Mouse (Mus musculus) central nervous system, embryonic 14 days (tissue): ENCODE results near the gene Caskin1. TPM values are rescaled to one million over a fixed set of nuclear protein-coding genes. Genes with fewer than 3 reads are reported as not detected.

Experiments
- polyA plus RNA-seq: library from polyadenylated mRNA; depleted of rRNA; stranded (reverse); fragments of >200 nt; gene quantifications from 2 replicates; pipeline ENCODE4 v1.2.3, GENCODE M21; 2012; rRNA removed

Caskin1 gene
- 93.1 and 111 TPM in 2 replicates for polyA plus RNA-seq

DNA sequence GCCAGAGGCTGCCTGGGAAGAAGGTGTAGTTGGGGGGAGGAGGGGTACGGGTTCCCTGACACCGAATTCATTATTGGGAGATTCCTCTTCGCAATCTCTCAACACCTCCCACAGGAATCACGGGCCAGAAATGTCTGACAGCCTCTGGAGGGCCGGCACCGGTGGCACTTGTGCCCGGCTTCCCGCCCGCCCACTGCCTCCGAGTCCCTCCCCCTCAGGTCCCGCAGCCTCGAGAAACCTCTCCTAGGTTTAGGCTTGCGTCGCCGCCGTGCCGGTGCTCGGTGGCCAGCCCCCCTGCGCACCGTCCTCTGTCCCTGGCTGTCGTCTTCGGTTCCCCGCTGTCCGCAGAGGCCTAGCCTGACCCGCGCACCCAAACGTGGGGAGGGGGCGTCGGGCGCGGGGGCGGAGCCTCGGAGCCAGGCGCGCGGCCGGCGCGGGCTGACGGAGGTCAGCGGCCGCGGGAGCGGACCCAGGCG lies at the start of gene Caskin1:
Gene Caskin1 (plus strand): TSS at position 416 of the 476 bp plus-strand sequence.

DNA sequence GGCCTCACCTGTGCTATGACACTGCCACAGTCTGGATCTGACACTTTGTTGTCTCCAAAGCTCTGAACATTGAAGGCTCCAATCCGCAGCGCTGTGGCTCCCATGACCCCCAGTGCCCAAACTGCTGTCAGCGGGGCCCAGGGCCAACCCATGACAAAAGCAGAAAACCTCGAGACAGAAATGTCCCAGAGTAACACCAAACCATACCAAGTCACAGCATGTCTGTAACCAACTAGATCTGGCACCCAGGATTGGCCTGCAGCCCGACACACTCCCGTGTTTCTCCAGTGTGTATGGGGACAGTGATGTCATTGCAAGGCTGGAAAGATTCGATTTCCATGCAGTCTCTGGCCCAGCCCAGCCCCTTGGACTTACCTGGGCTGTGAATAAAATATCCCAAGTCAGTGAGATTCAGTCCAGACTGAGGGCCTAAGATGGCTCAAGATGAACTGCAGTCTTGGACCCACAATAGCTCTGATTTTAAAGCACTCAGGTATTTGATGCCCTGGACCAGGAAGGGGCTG lies 45.7 kb upstream of the Caskin1 start, which contains the start of gene Dnase1l2:
Gene Dnase1l2 (minus strand): TSS at position 474 of the 524 bp plus-strand sequence.

DNA sequence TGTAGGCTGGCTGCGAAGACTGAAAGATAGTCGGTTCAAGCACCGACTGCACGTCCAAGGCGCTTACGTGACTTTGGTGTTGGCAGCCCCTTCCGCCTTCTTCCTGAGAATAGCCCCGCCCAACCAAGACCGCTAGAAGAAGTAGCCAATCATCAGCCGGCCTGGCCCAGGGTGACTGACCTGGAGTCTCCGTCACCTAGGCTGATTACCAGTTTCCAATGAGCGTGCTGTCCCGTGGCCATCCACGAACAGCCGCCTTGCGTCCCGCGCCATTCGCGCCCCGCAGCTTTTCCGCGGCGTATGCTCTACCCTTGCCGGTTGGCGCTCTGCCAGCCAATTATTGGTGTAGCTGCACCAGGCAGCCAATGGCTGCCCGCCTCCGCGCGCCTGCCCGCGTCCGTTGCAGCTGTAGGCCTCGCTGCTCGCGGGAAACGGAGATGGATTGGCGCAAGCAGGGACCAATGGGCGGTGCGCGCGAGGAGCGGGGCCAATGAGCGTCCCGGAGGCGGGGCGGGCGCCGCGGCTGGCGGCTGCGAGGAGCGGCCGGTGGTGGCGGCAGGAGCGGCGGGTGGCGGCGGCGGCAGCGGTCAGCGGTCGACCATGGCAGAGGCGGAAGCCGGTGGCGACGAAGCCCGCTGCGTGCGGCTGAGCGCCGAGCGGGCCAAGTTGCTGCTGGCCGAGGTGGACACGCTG lies 18.3 kb upstream of the Caskin1 start, which contains the start of the genes E4f1 and Pgp:
Gene E4f1 (minus strand): TSS at position 404 of the 693 bp plus-strand sequence.
Gene Pgp (plus strand): TSS at position 483 of the 693 bp plus-strand sequence.

DNA sequence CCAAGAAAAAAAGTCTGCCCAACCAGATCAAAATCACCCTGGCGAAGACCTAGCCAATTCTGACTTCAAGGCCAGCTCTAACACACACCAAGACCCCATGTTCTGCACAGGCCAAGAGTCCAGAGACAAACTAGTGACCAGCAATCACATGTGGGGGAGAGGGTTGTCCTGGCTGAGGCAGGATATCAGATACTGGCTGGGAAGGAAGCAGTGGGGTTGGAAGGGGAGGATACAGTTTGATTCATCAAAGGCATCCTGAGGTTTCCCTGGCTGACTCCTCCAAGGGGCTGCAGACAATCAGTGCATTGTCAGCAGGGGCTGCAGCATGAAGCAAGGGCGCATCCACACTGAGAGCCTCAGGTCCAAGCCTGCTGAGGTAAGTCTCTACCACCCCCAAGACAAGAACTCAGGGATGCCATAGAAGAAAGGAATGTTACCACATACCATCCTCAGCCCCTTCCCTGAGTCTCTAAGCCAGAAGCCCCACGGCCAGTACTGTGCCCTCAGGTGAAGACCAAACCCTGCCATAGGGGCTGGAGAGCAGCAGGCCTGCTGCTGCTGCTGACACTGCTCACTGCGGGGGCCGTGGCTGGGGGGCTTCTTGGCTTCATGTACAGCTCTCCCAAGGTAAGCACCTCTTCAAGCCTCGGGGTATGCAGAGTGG lies 14.7 kb upstream of the Caskin1 start, which contains the start of gene Bricd5:
Gene Bricd5 (plus strand): TSS at position 273 of the 664 bp plus-strand sequence.

DNA sequence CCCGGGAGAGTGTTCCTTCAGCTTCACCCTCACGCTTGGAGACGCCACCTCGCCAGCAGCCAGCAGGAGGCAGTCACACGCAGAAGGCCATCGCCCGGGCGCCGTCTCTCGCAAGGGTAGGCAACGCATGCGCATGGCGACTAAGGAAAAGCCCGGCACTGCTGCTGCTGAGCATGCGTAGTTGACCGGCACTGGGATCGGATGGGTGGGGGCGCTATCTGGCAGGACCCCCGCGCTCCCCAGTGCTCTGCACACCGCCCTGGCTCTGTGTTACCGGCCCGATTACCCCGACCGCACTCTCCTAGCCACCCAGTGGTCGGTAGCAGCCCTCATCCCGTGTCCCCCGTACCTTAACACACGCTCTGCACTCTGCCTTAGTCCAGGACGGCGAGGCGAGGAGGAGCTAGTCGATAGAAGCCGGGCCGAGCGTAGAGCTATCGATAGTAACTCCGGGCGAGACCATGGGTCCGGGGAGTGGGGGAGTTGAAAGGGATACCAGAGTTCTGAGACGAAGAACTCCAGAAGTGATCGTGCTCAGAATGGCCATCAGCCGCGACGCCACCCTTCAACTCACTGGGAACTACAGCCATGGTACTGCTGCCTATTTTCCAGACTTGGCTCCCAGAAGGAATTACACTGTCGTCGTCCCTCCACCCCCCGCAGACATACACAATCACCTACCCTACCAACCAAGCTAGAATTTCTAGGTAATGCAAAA lies 9.6 kb upstream of the Caskin1 start, which contains the start of gene Mlst8:
Gene Mlst8 (minus strand): TSS at position 416 of the 718 bp plus-strand sequence.

DNA sequence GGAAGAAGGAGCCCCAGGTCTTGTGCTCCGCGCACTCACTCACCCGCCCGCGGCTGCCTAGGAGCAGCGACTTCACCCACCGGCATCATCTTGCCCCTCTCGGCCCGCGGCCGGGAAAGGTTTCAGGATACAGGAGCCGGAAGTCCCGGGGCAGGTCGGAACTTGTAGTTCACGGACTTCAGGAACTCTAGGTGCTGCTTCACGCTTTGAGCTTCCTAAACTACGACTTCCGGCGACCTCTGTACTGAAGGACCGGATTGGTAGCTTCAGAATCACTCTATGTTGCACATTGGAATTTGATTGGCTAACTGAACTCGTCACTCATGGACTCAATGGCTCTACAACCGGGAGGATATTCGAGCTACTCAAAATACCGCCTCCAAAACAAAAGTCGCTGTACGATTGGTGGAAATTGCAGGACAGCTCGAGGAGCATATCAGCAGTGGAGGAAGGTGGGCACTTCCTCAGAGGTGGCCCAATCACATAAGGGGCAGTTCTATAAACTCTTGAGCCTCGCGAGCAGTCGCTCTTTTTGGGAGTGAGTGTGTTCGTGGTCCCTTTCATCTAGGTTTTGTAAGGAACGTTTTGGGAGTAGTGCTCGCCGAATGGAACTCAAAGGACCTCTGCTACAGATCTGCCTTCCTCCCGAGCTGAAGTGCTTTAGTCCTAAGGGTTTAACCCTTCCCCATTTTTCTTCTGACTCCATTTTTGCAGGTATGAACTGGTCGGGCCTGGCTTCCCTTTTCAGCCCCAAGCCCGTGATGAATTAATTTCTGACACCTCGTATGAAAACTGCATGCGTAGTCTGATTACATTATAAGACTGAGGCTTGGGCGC lies 39.5 kb downstream of the Caskin1 start, which contains the start of gene Traf7:
Gene Traf7 (minus strand): TSS at position 216 of the 837 bp plus-strand sequence.

DNA sequence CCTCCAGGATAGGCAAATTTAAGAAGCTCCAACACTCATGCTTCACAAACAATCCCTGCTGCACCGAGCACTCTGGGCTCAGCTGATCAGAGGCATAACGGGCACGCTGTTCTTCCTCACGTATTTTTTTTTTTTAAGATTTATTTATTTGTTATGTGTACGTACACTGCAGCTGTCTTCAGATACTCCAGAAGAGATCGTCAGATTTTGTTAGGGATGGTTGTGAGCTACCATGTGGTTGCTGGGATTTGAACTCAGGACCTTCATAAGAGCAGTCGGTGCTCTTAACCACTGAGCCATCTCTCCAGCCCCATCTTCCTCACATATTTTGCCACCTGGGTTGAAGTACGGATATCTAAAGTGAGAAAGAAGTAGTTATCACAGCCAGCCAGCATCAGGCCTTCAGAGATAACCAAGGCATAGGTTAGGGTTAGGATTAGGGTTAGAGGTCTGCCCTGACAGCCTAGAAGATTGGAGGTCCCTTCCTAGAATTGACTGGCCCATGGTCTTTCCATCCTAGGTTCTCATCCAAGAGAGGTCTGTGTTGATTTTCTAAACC lies 45.8 kb downstream of the Caskin1 start, which contains the start of gene Rab26:
Gene Rab26 (minus strand): TSS at position 51 of the 559 bp plus-strand sequence.

DNA sequence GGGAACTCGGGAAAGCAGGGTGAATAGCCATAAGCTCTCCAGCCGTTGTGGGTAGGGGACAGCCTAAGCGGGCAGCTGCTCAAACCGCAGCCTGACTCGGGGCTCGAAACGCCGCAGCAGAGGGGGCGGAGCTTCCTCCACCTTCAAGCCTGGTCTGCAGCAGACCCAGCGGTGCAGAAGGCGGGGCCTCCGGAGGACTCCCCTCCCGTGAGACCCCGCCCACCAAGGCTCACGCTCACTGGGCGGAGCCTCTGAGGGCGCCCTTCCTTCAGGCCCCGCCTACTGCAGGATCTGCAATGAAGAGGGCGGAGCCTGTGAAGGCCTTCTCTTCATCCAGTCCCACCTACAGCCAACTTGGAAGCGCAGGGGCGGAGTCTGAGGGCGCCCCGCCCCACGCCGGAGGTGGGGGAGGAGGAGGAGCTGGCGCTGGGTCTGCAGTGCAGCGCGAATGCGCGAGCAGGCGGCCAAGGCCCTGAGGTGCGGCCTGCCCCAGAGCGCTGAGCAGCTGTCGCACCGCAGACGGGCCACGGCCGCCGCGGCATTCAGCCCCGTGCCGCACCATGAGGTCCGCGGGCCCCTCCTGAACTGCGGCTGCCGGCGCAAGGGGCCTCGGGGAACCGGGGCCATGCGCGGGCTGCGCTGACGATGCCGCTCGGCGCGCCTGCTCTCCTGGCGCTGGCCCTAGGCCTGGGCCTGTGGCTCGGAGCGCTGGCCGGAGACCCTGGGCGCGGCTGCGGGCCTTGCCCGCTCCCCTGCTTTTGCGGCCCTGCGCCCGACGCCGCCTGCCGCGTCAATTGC lies 61.4 kb downstream of the Caskin1 start, which contains the start of gene Pkd1:
Gene Pkd1 (plus strand): TSS at position 217 of the 798 bp plus-strand sequence.

Other genes with a start within 250 kb of the Caskin1 start
- gene Ccnf, start 237.1 kb upstream of the Caskin1 start, polyA plus RNA-seq = 21.1 and 25.3 TPM in 2 replicates
- gene Abca17, start 137.5 kb upstream of the Caskin1 start, polyA plus RNA-seq = 0.33 TPM in 2 replicates
- 33.8 and 34.2 TPM in 2 replicates for gene Abca3, start 136.7 kb upstream of the Caskin1 start, polyA plus RNA-seq
- gene Rnps1, start 74.0 kb upstream of the Caskin1 start, polyA plus RNA-seq = 392 and 424 TPM in 2 replicates
- gene Eci1, start 62.0 kb upstream of the Caskin1 start, polyA plus RNA-seq = 31.1 and 38.3 TPM in 2 replicates
- gene Dnase1l2, start 45.5 kb upstream of the Caskin1 start, polyA plus RNA-seq = 26.4 and 29.0 TPM in 2 replicates
- gene E4f1, start 18.3 kb upstream of the Caskin1 start, polyA plus RNA-seq = 82.5 and 89.4 TPM in 2 replicates
- gene Pgp, start 18.2 kb upstream of the Caskin1 start, polyA plus RNA-seq = 43.4 and 44.6 TPM in 2 replicates
- 0.43 and 1.0 TPM in 2 replicates for gene Bricd5, start 14.7 kb upstream of the Caskin1 start, polyA plus RNA-seq
- gene Mlst8, start 9.5 kb upstream of the Caskin1 start, polyA plus RNA-seq = 51.2 and 55.8 TPM in 2 replicates
- gene Traf7, start 39.3 kb downstream of the Caskin1 start, polyA plus RNA-seq = 333 and 335 TPM in 2 replicates
- gene Rab26, start 45.6 kb downstream of the Caskin1 start, polyA plus RNA-seq = 4.1 and 5.0 TPM in 2 replicates
- gene Pkd1, start 61.2 kb downstream of the Caskin1 start, polyA plus RNA-seq = 60.4 and 62.9 TPM in 2 replicates
- 175 and 176 TPM in 2 replicates for gene Tsc2, start 144.0 kb downstream of the Caskin1 start, polyA plus RNA-seq
- gene Nthl1, start 144.1 kb downstream of the Caskin1 start, polyA plus RNA-seq = 16.0 and 16.5 TPM in 2 replicates
- 27.3 and 36.1 TPM in 2 replicates for gene Slc9a3r2, start 161.7 kb downstream of the Caskin1 start, polyA plus RNA-seq
- gene Npw, start 169.9 kb downstream of the Caskin1 start, polyA plus RNA-seq = 0.16 and 0.29 TPM in 2 replicates
- 85.5 and 87.5 TPM in 2 replicates for gene Zfp598, start 181.1 kb downstream of the Caskin1 start, polyA plus RNA-seq
- gene Syngr3, start 201.4 kb downstream of the Caskin1 start, polyA plus RNA-seq = 58.6 and 60.6 TPM in 2 replicates
- 31.7 and 33.2 TPM in 2 replicates for gene Gfer, start 207.6 kb downstream of the Caskin1 start, polyA plus RNA-seq
- 9.5 and 9.7 TPM in 2 replicates for gene Noxo1, start 207.6 kb downstream of the Caskin1 start, polyA plus RNA-seq
- 71.6 and 77.7 TPM in 2 replicates for gene Tbl3, start 219.1 kb downstream of the Caskin1 start, polyA plus RNA-seq
- 0.36 TPM in 2 replicates for gene Rnf151, start 229.5 kb downstream of the Caskin1 start, polyA plus RNA-seq
- 1,943 and 2,057 TPM in 2 replicates for gene Rps2, start 229.5 kb downstream of the Caskin1 start, polyA plus RNA-seq
- gene Ndufb10, start 235.9 kb downstream of the Caskin1 start, polyA plus RNA-seq = 219 and 243 TPM in 2 replicates
- 0.08 and 0.10 TPM in 2 replicates for gene Rpl3l, start 239.2 kb downstream of the Caskin1 start, polyA plus RNA-seq
- gene Msrb1, start 248.0 kb downstream of the Caskin1 start, polyA plus RNA-seq = 36.8 and 38.8 TPM in 2 replicates